ENCODE assay signal across 8 mouse cellular contexts in genomic region chr9:56927191-56928012, GRCm38 (mm10). TPM values are rescaled to one million over a fixed set of nuclear protein-coding genes. Genes with fewer than 3 reads are reported as not detected.
DNase-seq lines count a peak whose midpoint lies in the region; ATAC-seq and TF ChIP-seq lines count a peak whose summit lies in the region.

No protein-coding gene starts in this region.

- H3K4me1 ChIP-seq in heart, embryonic 13.5 days = peaks cover 53% of the 10 kb centered on the region
- peaks cover 51% of the 10 kb centered on the region for H3K4me1 ChIP-seq in kidney, embryonic 16.5 days (ENCODE audit: insufficient read depth, low read length)
- H3K4me1 ChIP-seq in small intestine, adult 2 months (ENCODE audit: control insufficient read depth, insufficient read depth, insufficient read length, low read length) = peaks cover 11% of the 10 kb centered on the region

- peak; percentile 21 for DNase-seq in cerebellum, adult 11-12 months
- DNase-seq in embryo, embryonic 11 days = peak; percentile 62
- DNase-seq in lung, postnatal 25 days (ENCODE audit: low spot score) = peak; percentile 68

- WGBS in heart, embryonic 13.5 days = under 1% methylated on average over 35 of the region's 35 CpGs
- WGBS in kidney, embryonic 16.5 days = under 1% methylated on average over 35 of the region's 35 CpGs
- 7% methylated on average over 35 of the region's 35 CpGs for WGBS in small intestine, adult 2 months

- H3K4me2 ChIP-seq in heart, embryonic 13.5 days = peak overlapping the region; percentile 96
- H3K4me2 ChIP-seq in kidney, embryonic 16.5 days (replicated peaks; ENCODE audit: low read depth, low read length) = peak overlapping the region; percentile 90

- peak overlapping the region; percentile 75 for H3K4me3 ChIP-seq in heart, embryonic 13.5 days
- H3K4me3 ChIP-seq in kidney, embryonic 16.5 days (ENCODE audit: low read length) = peak overlapping the region; percentile 71
- H3K4me3 ChIP-seq in small intestine, adult 2 months (ENCODE audit: low read depth, low read length) = peak overlapping the region; percentile 75

- no peak; the same call in 1 of the 2 replicates for TF ChIP-seq POLR2A in small intestine, adult 2 months (IDR thresholded peaks at IDR 0.05; ENCODE audit: low read depth, low read length)

- peaks cover 10% of the 10 kb centered on the region; the same call in 1 of the 2 replicates for H3K27me3 ChIP-seq in heart, embryonic 13.5 days (replicated peaks)
- H3K27me3 ChIP-seq in kidney, embryonic 16.5 days (ENCODE audit: insufficient read depth, low read length) = no peaks in the 10 kb centered on the region
- no peaks in the 10 kb centered on the region for H3K27me3 ChIP-seq in small intestine, adult 2 months (ENCODE audit: control insufficient read depth, insufficient read depth, low read length)

- H3K9ac ChIP-seq in heart, embryonic 13.5 days = peak overlapping the region; percentile 90
- H3K9ac ChIP-seq in kidney, embryonic 16.5 days (replicated peaks; ENCODE audit: low read length) = peak overlapping the region; percentile 76

- H3K36me3 ChIP-seq in heart, embryonic 13.5 days = peaks cover 15% of the 10 kb centered on the region
- H3K36me3 ChIP-seq in kidney, embryonic 16.5 days (ENCODE audit: insufficient read depth, low read length) = peaks cover under 1% of the 10 kb centered on the region
- H3K36me3 ChIP-seq in small intestine, adult 2 months (ENCODE audit: control insufficient read depth, insufficient read depth, low read length) = no peaks in the 10 kb centered on the region

- peak overlapping the region; percentile 96 for H3K27ac ChIP-seq in heart, embryonic 13.5 days (replicated peaks)
- H3K27ac ChIP-seq in kidney, embryonic 16.5 days (ENCODE audit: low read length) = peak overlapping the region; percentile 98
- H3K27ac ChIP-seq in small intestine, adult 2 months (ENCODE audit: insufficient read depth, low read depth, low read length) = peak overlapping the region; percentile 74

- ATAC-seq in cerebellum, adult (ENCODE audit: insufficient number of reproducible peaks, low FRiP score, low TSS enrichment) = no peak
- ATAC-seq in heart, embryonic 13.5 days (ENCODE audit: extremely low read depth, insufficient number of reproducible peaks, low FRiP score, low TSS enrichment) = no peak
- ATAC-seq in kidney, embryonic 16.5 days (ENCODE audit: low FRiP score, low TSS enrichment) = peak; percentile 28; the same call in 1 of the 2 replicates
- no peak; the same call in 1 of the 2 replicates for ATAC-seq in megakaryocyte progenitor cell, adult 5-6 weeks (replicated peaks; ENCODE audit: poor library complexity)

- H3K9me3 ChIP-seq in heart, embryonic 13.5 days = no peaks in the 10 kb centered on the region
- H3K9me3 ChIP-seq in kidney, embryonic 16.5 days (ENCODE audit: low read length) = no peaks in the 10 kb centered on the region

- 0 out of 2 replicates have a peak, but pooled peaks have one; percentile 16 for TF ChIP-seq CTCF in small intestine, adult 2 months (IDR thresholded peaks at IDR 0.05; ENCODE audit: extremely low read depth, insufficient read length, insufficient replicate concordance, low read depth, low read length)

RNA-seq across cellular contexts. Expression of gene Snx33, which starts 0.8 kb away (rescaled TPM):
- 6.6 TPM in 2 replicates for polyA plus RNA-seq in heart, embryonic 13.5 days (2015; fragmentation: Nextera tagmentation; extraction: Ambion mirVana)
- 11.9 and 12.3 TPM in 2 replicates for polyA plus RNA-seq in kidney, embryonic 16.5 days (2015; fragmentation: Nextera tagmentation; extraction: Ambion mirVana)
- 2.7 and 3.8 TPM in 2 replicates for polyA plus RNA-seq in small intestine, adult 2 months (2012; rRNA removed)
- 3.3 TPM in 2 replicates for total RNA-seq in megakaryocyte progenitor cell, adult 5-6 weeks (2015)
- total RNA-seq in megakaryocyte progenitor cell, adult 5-6 weeks (2017) = 2.8 TPM in 2 replicates

RNA-seq across cellular contexts. Expression of gene Imp3, which starts 9.9 kb away (rescaled TPM):
- 61.8 and 63.2 TPM in 2 replicates for polyA plus RNA-seq in heart, embryonic 13.5 days (2015; fragmentation: Nextera tagmentation; extraction: Ambion mirVana)
- polyA plus RNA-seq in kidney, embryonic 16.5 days (2015; fragmentation: Nextera tagmentation; extraction: Ambion mirVana) = 89.7 and 92.6 TPM in 2 replicates
- polyA plus RNA-seq in small intestine, adult 2 months (2012; rRNA removed) = 144 and 233 TPM in 2 replicates
- total RNA-seq in megakaryocyte progenitor cell, adult 5-6 weeks (2015) = 138 and 147 TPM in 2 replicates
- 68.5 and 77.3 TPM in 2 replicates for total RNA-seq in megakaryocyte progenitor cell, adult 5-6 weeks (2017)

RNA-seq across cellular contexts. Expression of gene Snupn, which starts 23.3 kb away (rescaled TPM):
- polyA plus RNA-seq in heart, embryonic 13.5 days (2015; fragmentation: Nextera tagmentation; extraction: Ambion mirVana) = 17.4 and 17.8 TPM in 2 replicates
- polyA plus RNA-seq in kidney, embryonic 16.5 days (2015; fragmentation: Nextera tagmentation; extraction: Ambion mirVana) = 27.2 and 29.4 TPM in 2 replicates
- polyA plus RNA-seq in small intestine, adult 2 months (2012; rRNA removed) = 1.1 and 2.0 TPM in 2 replicates
- total RNA-seq in megakaryocyte progenitor cell, adult 5-6 weeks (2015) = 10.3 and 12.1 TPM in 2 replicates
- total RNA-seq in megakaryocyte progenitor cell, adult 5-6 weeks (2017) = 9.0 and 9.4 TPM in 2 replicates
